12 mouse cellular contexts compared by ENCODE assay signal in genomic region chr4:53316796-53317452, GRCm38 (mm10).
DNase-seq lines count a peak whose midpoint lies in the region; ATAC-seq and TF ChIP-seq lines count a peak whose summit lies in the region.
"Had no signal": no experiment of that assay in that cellular context is flagged by ENCODE, and none has a peak within 500 bp of the region (broad histone marks: within the 10 kb centered on the region; RNA-seq: fewer than 3 reads in every experiment).

No protein-coding gene starts in this region.

- DNase-seq in lung, adult 18-20 months = peak; percentile 39 to 64
- no peak for DNase-seq in lung, adult 2 months
- DNase-seq in naive thymus-derived CD4-positive, alpha-beta T cell, adult 2 months (ENCODE audit: low read depth) = peak; percentile 3
- no peak for DNase-seq in left cerebral cortex, adult 18-20 months (ENCODE audit: low spot score in 2 of 2)
- no peak for DNase-seq in spleen, adult 12 weeks (ENCODE audit: low spot score)
- no peak for DNase-seq in cerebellum, adult 11 months
- DNase-seq: kidney, postnatal 36 days; right cerebral cortex, postnatal 25 days had no signal

- H3K4me3 ChIP-seq in lung, adult 2 months (replicated peaks; ENCODE audit: extremely low read depth, low read depth, low read length) = no peak overlapping the region
- no peak overlapping the region for H3K4me3 ChIP-seq in embryonic facial prominence, embryonic 13.5 days
- H3K4me3 ChIP-seq in hindbrain, embryonic 13.5 days = no peak overlapping the region
- H3K4me3 ChIP-seq: heart, embryonic 13.5 days had no signal

- H3K27ac ChIP-seq in embryonic facial prominence, embryonic 13.5 days = 0 out of 2 replicates have a peak overlapping the region, but pooled peaks have one; percentile 7
- peak overlapping the region; percentile 66 for H3K27ac ChIP-seq in hindbrain, embryonic 13.5 days
- H3K27ac ChIP-seq: heart, embryonic 13.5 days had no signal

- H3K9ac ChIP-seq in embryonic facial prominence, embryonic 13.5 days = no peak overlapping the region
- no peak overlapping the region for H3K9ac ChIP-seq in hindbrain, embryonic 13.5 days
- H3K9ac ChIP-seq: heart, embryonic 13.5 days had no signal

- WGBS in lung, adult 2 months = 83% methylated on average over 14 of the region's 14 CpGs
- WGBS in embryonic facial prominence, embryonic 13.5 days = 80% methylated on average over 14 of the region's 14 CpGs
- 89% methylated on average over 14 of the region's 14 CpGs for WGBS in hindbrain, embryonic 13.5 days

- no peaks in the 10 kb centered on the region for H3K36me3 ChIP-seq in embryonic facial prominence, embryonic 13.5 days
- H3K36me3 ChIP-seq in hindbrain, embryonic 13.5 days = no peaks in the 10 kb centered on the region
- H3K36me3 ChIP-seq: heart, embryonic 13.5 days had no signal

- no peaks in the 10 kb centered on the region for H3K27me3 ChIP-seq in embryonic facial prominence, embryonic 13.5 days
- no peaks in the 10 kb centered on the region for H3K27me3 ChIP-seq in hindbrain, embryonic 13.5 days
- H3K27me3 ChIP-seq: heart, embryonic 13.5 days; Patski had no signal

- TF ChIP-seq POLR2A in lung, adult 2 months (IDR thresholded peaks at IDR 0.05; ENCODE audit: borderline replicate concordance, extremely low read depth, low read depth, low read length) = no peak

- H3K9me3 ChIP-seq in embryonic facial prominence, embryonic 13.5 days = no peaks in the 10 kb centered on the region
- no peaks in the 10 kb centered on the region for H3K9me3 ChIP-seq in hindbrain, embryonic 13.5 days
- H3K9me3 ChIP-seq: heart, embryonic 13.5 days had no signal

- no peak for TF ChIP-seq CTCF in lung, adult 2 months (IDR thresholded peaks at IDR 0.05; ENCODE audit: insufficient read depth, low read length)

- peaks cover 22% of the 10 kb centered on the region for H3K4me1 ChIP-seq in lung, adult 2 months (ENCODE audit: control insufficient read depth, insufficient read depth, low read length)
- H3K4me1 ChIP-seq in embryonic facial prominence, embryonic 13.5 days = peaks cover 21% of the 10 kb centered on the region
- H3K4me1 ChIP-seq in hindbrain, embryonic 13.5 days (replicated peaks) = peaks cover 23% of the 10 kb centered on the region

- no peak overlapping the region for H3K4me2 ChIP-seq in embryonic facial prominence, embryonic 13.5 days
- H3K4me2 ChIP-seq in hindbrain, embryonic 13.5 days = no peak overlapping the region
- H3K4me2 ChIP-seq: heart, embryonic 13.5 days had no signal

- no peak for ATAC-seq in embryonic facial prominence, embryonic 13.5 days (ENCODE audit: insufficient number of reproducible peaks, insufficient read depth, low FRiP score, low TSS enrichment, low read depth)
- ATAC-seq in hindbrain, embryonic 13.5 days (ENCODE audit: low FRiP score) = no peak
- ATAC-seq: Patski had no signal

Comparison
In these comparisons a context has a peak if more than half of its experiments do, and no peak if none do; other contexts are left out.
1. DNase-seq: peak in lung, adult 18-20 months (2 of 2) and naive thymus-derived CD4-positive, alpha-beta T cell, adult 2 months (single experiment); none in lung, adult 2 months (single experiment), left cerebral cortex, adult 18-20 months (0 of 2), spleen, adult 12 weeks (single experiment) and cerebellum, adult 11 months (single experiment).